Mouse (Mus musculus) T-helper 1 cell (primary cell): Measurements from ENCODE around the gene Mn1.

Experiments
- in situ Hi-C: fragments of 300-600 bp; cut with MboI, MseI; formaldehyde crosslinking; loops from one replicate; pipeline ENCODE4 v1.15.1; 2025; ENCODE audit warnings: high pct_unique_total_duplicates

Mn1 gene

GRCm38 (mm10) chr5:111473425-111473824 lies 56.3 kb downstream of the Mn1 start:
- in situ Hi-C loops: no loop called here

- in situ Hi-C loops: no loop called here
These were observed 58.6 kb downstream of the Mn1 start for GRCm38 (mm10) chr5:111475721-111476120.

GRCm38 (mm10) chr5:111476141-111476540 lies 59.0 kb downstream of the Mn1 start:
- in situ Hi-C loops: no loop called here

- in situ Hi-C loops: no loop called here
These were observed 68.7 kb downstream of the Mn1 start for GRCm38 (mm10) chr5:111485907-111486306.

- in situ Hi-C loops: no loop called here
These were observed 72.0 kb downstream of the Mn1 start for GRCm38 (mm10) chr5:111489022-111489616.

GRCm38 (mm10) chr5:111490599-111490998 lies 73.4 kb downstream of the Mn1 start:
- in situ Hi-C loops: no loop called here

GRCm38 (mm10) chr5:111491485-111491884 lies 74.3 kb downstream of the Mn1 start:
- in situ Hi-C loops: no loop called here

GRCm38 (mm10) chr5:111500036-111500435 lies 82.9 kb downstream of the Mn1 start:
- in situ Hi-C loops: no loop called here

GRCm38 (mm10) chr5:111501691-111502441 lies 84.7 kb downstream of the Mn1 start:
- in situ Hi-C loops: no loop called here

- in situ Hi-C loops: no loop called here
These were observed 88.1 kb downstream of the Mn1 start for GRCm38 (mm10) chr5:111505241-111505640.

- in situ Hi-C loops: no loop called here
These were observed 88.7 kb downstream of the Mn1 start for GRCm38 (mm10) chr5:111505824-111506223.

GRCm38 (mm10) chr5:111506410-111506809 lies 89.2 kb downstream of the Mn1 start:
- in situ Hi-C loops: no loop called here
